Mouse (Mus musculus): Measurements from ENCODE around the gene Tmem178b. TPM values are rescaled to one million over a fixed set of nuclear protein-coding genes. Genes with fewer than 3 reads are reported as not detected.

The Tmem178b gene
- polyA plus RNA-seq, 1 experiment from 2014 or later, result 0.48 TPM

DNA sequence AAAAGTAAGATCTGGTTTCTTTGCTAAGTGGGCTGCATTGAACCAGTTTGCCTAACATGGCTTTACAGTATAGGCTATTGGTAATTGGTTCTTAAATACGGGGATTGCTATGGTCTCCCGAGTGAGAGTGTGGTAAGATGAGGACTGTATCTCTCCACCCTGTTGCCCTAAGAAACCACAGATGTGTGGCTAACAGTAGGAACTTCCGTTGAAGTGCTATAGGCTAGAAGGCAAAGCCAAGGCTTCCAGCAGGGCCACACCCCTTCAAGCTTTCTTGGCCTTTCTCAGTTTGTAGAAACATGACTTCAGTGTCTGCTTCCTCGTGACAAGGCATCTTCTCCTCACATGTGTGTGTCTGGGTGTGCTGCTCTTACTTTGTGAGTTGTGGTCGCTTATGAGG, 427.6 kb downstream of the Tmem178b start:
- Histone ChIP-seq H3K4me1 (no peaks in the 10 kb centered on the region), H3K36me3 (no peaks in the 10 kb centered on the region), H3K4me2 (no peak overlapping the region), H3K4me3 (replicated peaks) (no peak overlapping the region), H3K9me3 (replicated peaks) (no peaks in the 10 kb centered on the region), H3K27ac (no peak overlapping the region), H3K27me3 (no peaks in the 10 kb centered on the region), H3K9ac (no peak overlapping the region)
- no peak for ATAC-seq (replicated peaks; ENCODE audit: low FRiP score)
- 79% methylated on average over 5 of the region's 5 CpGs for WGBS

GRCm38 (mm10) chr6:40303379-40303778, 430.3 kb downstream of the Tmem178b start:
- H3K27ac ChIP-seq, result no peak overlapping the region
- H3K4me2 ChIP-seq, result no peak overlapping the region
- no peak for ATAC-seq (replicated peaks; ENCODE audit: low FRiP score)
- no peak overlapping the region for H3K9ac ChIP-seq
- H3K4me3 ChIP-seq (replicated peaks), result no peak overlapping the region
- no peaks in the 10 kb centered on the region for H3K9me3 ChIP-seq (replicated peaks)
- no peaks in the 10 kb centered on the region for H3K27me3 ChIP-seq
- H3K4me1 ChIP-seq, result no peaks in the 10 kb centered on the region
- 13% methylated on average over 6 of the region's 6 CpGs for WGBS
- no peaks in the 10 kb centered on the region for H3K36me3 ChIP-seq

Other genes starting within 250 kb of the Tmem178b start
- 16.3 and 17.3 TPM in 2 replicates for gene Braf, start 147.8 kb upstream of the Tmem178b start, polyA plus RNA-seq (2015; fragmentation: Nextera tagmentation; extraction: Ambion mirVana)
- gene Mrps33, start 62.3 kb upstream of the Tmem178b start, polyA plus RNA-seq (2015; fragmentation: Nextera tagmentation; extraction: Ambion mirVana), result 196 and 209 TPM in 2 replicates